Mouse (Mus musculus): ENCODE measurements around the gene Tbrg4.

- TF ChIP-seq POLR2A (IDR thresholded peaks at IDR 0.05; ENCODE audit: borderline replicate concordance, extremely low read depth, insufficient read depth, insufficient read length, poor library complexity, severe bottlenecking) = no peak
- TF ChIP-seq CTCF (IDR thresholded peaks at IDR 0.05; ENCODE audit: borderline replicate concordance, extremely low read depth, insufficient read depth, insufficient read length) = no peak
These were observed 46.5 kb downstream of the Tbrg4 start for GRCm38 (mm10) chr11:6579361-6579760.

All from brain, embryonic 14.5 days (tissue).